Mouse (Mus musculus) testis, adult 2 months (tissue): ENCODE data around the gene Ptgir.

ENCODE experiments used
- CTCF ChIP-seq: fragments of 200-500 bp; IDR thresholded peaks from 2 replicates; pipeline ENCODE4 v1.5.1; 2012; ENCODE audit warnings: low read depth, mild to moderate bottlenecking, inconsistent platforms, low read length, moderate library complexity; ENCODE audit not compliant: control insufficient read depth, insufficient read depth, insufficient replicate concordance
- POLR2A ChIP-seq: fragments of 200-500 bp; IDR thresholded peaks from 2 replicates; pipeline ENCODE4 v1.6.1; 2012; ENCODE audit warnings: low read depth, mild to moderate bottlenecking, inconsistent platforms, low read length, moderate library complexity; ENCODE audit not compliant: control insufficient read depth

DNA sequence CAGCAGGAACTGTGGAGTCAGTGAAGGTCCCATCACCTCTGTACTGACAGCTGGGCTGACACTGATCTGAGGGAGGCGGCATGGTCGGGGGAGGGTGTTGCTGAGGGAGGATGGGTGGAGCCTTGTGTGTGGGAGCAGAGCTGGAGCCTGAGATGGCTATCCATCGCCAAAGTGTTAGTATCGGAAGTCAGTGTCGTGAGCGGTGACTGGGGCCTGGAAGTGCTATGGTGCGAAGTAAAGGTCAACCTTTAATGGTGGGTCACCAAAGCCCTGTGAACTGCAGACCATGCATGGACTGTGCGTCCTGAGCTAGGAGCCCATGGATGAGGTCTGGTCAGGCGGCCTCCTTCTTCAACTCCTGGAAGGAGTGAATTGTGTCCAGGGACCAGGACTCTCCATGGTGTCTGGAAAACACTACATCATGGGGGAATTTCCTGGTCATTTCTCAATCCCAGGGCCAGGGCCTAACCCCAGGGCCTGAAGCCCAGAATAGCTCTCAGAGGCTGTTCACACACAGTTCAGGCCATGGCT, 734 bp upstream of the Ptgir start:
- TF ChIP-seq POLR2A (no peak), CTCF (no peak)
